Mouse (Mus musculus) ES-Bruce4 (cell line): ENCODE measurements at regions not wholly inside any gene's neighbourhood (a gene's known extent, or its start where the extent isn't known, plus 50 kb on each side); places are given as distances from the start of the nearest gene placed in this dataset.

Source experiments
- H3K27ac ChIP-seq: 2 replicates; pipeline ENCODE4 v1.5.1; 2012; ENCODE audit warnings: low read length, inconsistent platforms; ENCODE audit not compliant: insufficient read depth
- H3K27me3 ChIP-seq: 2 replicates; pipeline ENCODE4 v1.6.1; 2012; ENCODE audit warnings: mild to moderate bottlenecking, low read length, inconsistent platforms; ENCODE audit not compliant: control insufficient read depth, poor library complexity, insufficient read depth, severe bottlenecking
- H3K36me3 ChIP-seq: 2 replicates; pipeline ENCODE4 v1.6.1; 2012; ENCODE audit warnings: inconsistent platforms, mild to moderate bottlenecking, low read length, moderate library complexity; ENCODE audit not compliant: control insufficient read depth, poor library complexity, insufficient read depth, severe bottlenecking
- H3K4me1 ChIP-seq: one replicate; pipeline ENCODE4 v1.8.1; 2011; ENCODE audit warnings: low read length; ENCODE audit not compliant: control insufficient read depth, insufficient read depth
- H3K4me3 ChIP-seq: 2 replicates; pipeline ENCODE4 v1.5.1; 2011; ENCODE audit warnings: low read depth, mild to moderate bottlenecking, low read length
- H3K9ac ChIP-seq: 2 replicates; pipeline ENCODE4 v1.6.1; 2012; ENCODE audit warnings: low read depth, mild to moderate bottlenecking, inconsistent platforms; ENCODE audit not compliant: poor library complexity, severe bottlenecking
- H3K9me3 ChIP-seq: replicated peaks from 2 replicates; pipeline ENCODE4 v1.6.1; 2012; ENCODE audit warnings: mild to moderate bottlenecking, low read length, inconsistent platforms; ENCODE audit not compliant: control insufficient read depth, poor library complexity, insufficient read depth, severe bottlenecking
- CTCF ChIP-seq: IDR thresholded peaks from one replicate; pipeline ENCODE4 v1.8.1; 2011; ENCODE audit warnings: low read depth, low read length
- EP300 ChIP-seq: IDR thresholded peaks from 2 replicates; pipeline ENCODE4 v1.6.1; 2011; ENCODE audit warnings: low read depth, low read length; ENCODE audit not compliant: insufficient read depth
- POLR2A ChIP-seq: IDR thresholded peaks from one replicate; pipeline ENCODE4 v1.8.1; 2011; ENCODE audit warnings: low read length; ENCODE audit not compliant: insufficient read depth

- no peaks in the 10 kb centered on the region for H3K9me3 ChIP-seq
- H3K4me1 ChIP-seq = no peaks in the 10 kb centered on the region
- H3K36me3 ChIP-seq = no peaks in the 10 kb centered on the region
- H3K9ac ChIP-seq = no peak overlapping the region
- no peak overlapping the region for H3K4me3 ChIP-seq
- H3K27me3 ChIP-seq = no peaks in the 10 kb centered on the region
- no peak for TF ChIP-seq POLR2A
- TF ChIP-seq EP300 = no peak
- no peak for TF ChIP-seq CTCF
- H3K27ac ChIP-seq = no peak overlapping the region
These were observed 129.1 kb downstream of the Nhlrc3 start for GRCm38 (mm10) chr3:53334051-53334450.

- H3K9me3 ChIP-seq = no peaks in the 10 kb centered on the region
- no peak for TF ChIP-seq EP300
- TF ChIP-seq CTCF = no peak
- no peak for TF ChIP-seq POLR2A
- H3K27ac ChIP-seq = no peak overlapping the region
- no peak overlapping the region for H3K9ac ChIP-seq
- no peaks in the 10 kb centered on the region for H3K27me3 ChIP-seq
- H3K4me1 ChIP-seq = no peaks in the 10 kb centered on the region
- no peaks in the 10 kb centered on the region for H3K36me3 ChIP-seq
- H3K4me3 ChIP-seq = no peak overlapping the region
These were observed 133.6 kb downstream of the Nhlrc3 start for GRCm38 (mm10) chr3:53329528-53329927.

- Histone ChIP-seq H3K36me3 (no peaks in the 10 kb centered on the region), H3K4me1 (no peaks in the 10 kb centered on the region), H3K9ac (no peak overlapping the region), H3K27ac (no peak overlapping the region), H3K27me3 (no peaks in the 10 kb centered on the region), H3K9me3 (peaks cover 6% of the 10 kb centered on the region), H3K4me3 (no peak overlapping the region)
- TF ChIP-seq CTCF (no peak), EP300 (no peak), POLR2A (no peak)
These were observed 135.7 kb downstream of the Nhlrc3 start for GRCm38 (mm10) chr3:53327424-53327823.

- no peak overlapping the region for H3K27ac ChIP-seq
- no peaks in the 10 kb centered on the region for H3K27me3 ChIP-seq
- peaks cover 6% of the 10 kb centered on the region for H3K9me3 ChIP-seq
- H3K9ac ChIP-seq = no peak overlapping the region
- no peak overlapping the region for H3K4me3 ChIP-seq
- no peak for TF ChIP-seq EP300
- no peaks in the 10 kb centered on the region for H3K4me1 ChIP-seq
- H3K36me3 ChIP-seq = no peaks in the 10 kb centered on the region
These were observed 136.2 kb downstream of the Nhlrc3 start for GRCm38 (mm10) chr3:53326967-53327366.

- H3K9ac ChIP-seq = no peak overlapping the region
- H3K9me3 ChIP-seq = peaks cover 6% of the 10 kb centered on the region
- no peaks in the 10 kb centered on the region for H3K27me3 ChIP-seq
- no peak overlapping the region for H3K27ac ChIP-seq
- H3K4me1 ChIP-seq = no peaks in the 10 kb centered on the region
- no peak for TF ChIP-seq POLR2A
- no peak for TF ChIP-seq CTCF
- no peak for TF ChIP-seq EP300
- no peak overlapping the region for H3K4me3 ChIP-seq
- no peaks in the 10 kb centered on the region for H3K36me3 ChIP-seq
These were observed 138.1 kb downstream of the Nhlrc3 start for GRCm38 (mm10) chr3:53325080-53325479.

GRCm38 (mm10) chr3:53324386-53324785, 138.7 kb downstream of the Nhlrc3 start:
- Histone ChIP-seq H3K4me1 (no peaks in the 10 kb centered on the region), H3K4me3 (no peak overlapping the region), H3K27ac (no peak overlapping the region), H3K36me3 (no peaks in the 10 kb centered on the region), H3K9ac (no peak overlapping the region), H3K9me3 (peaks cover 6% of the 10 kb centered on the region), H3K27me3 (no peaks in the 10 kb centered on the region)
- no peak for TF ChIP-seq CTCF
- no peak for TF ChIP-seq EP300
- no peak for TF ChIP-seq POLR2A
